Mouse (Mus musculus) ES-Bruce4 (cell line): Measurements from ENCODE around the gene Slc22a6. TPM values are rescaled to one million over a fixed set of nuclear protein-coding genes. Genes with fewer than 3 reads are reported as not detected.
A peak's percentile ranks its signal among the peaks of the same experiment; 100 is the strongest.

ENCODE experiments used
- H3K27ac ChIP-seq: 2 replicates; pipeline ENCODE4 v1.5.1; 2012; ENCODE audit warnings: low read length, inconsistent platforms; ENCODE audit not compliant: insufficient read depth
- H3K27me3 ChIP-seq: 2 replicates; pipeline ENCODE4 v1.6.1; 2012; ENCODE audit warnings: mild to moderate bottlenecking, low read length, inconsistent platforms; ENCODE audit not compliant: control insufficient read depth, poor library complexity, insufficient read depth, severe bottlenecking
- H3K36me3 ChIP-seq: 2 replicates; pipeline ENCODE4 v1.6.1; 2012; ENCODE audit warnings: inconsistent platforms, mild to moderate bottlenecking, low read length, moderate library complexity; ENCODE audit not compliant: control insufficient read depth, poor library complexity, insufficient read depth, severe bottlenecking
- H3K4me1 ChIP-seq: one replicate; pipeline ENCODE4 v1.8.1; 2011; ENCODE audit warnings: low read length; ENCODE audit not compliant: control insufficient read depth, insufficient read depth
- H3K4me3 ChIP-seq: 2 replicates; pipeline ENCODE4 v1.5.1; 2011; ENCODE audit warnings: low read depth, mild to moderate bottlenecking, low read length
- H3K9ac ChIP-seq: 2 replicates; pipeline ENCODE4 v1.6.1; 2012; ENCODE audit warnings: low read depth, mild to moderate bottlenecking, inconsistent platforms; ENCODE audit not compliant: poor library complexity, severe bottlenecking
- H3K9me3 ChIP-seq: replicated peaks from 2 replicates; pipeline ENCODE4 v1.6.1; 2012; ENCODE audit warnings: mild to moderate bottlenecking, low read length, inconsistent platforms; ENCODE audit not compliant: control insufficient read depth, poor library complexity, insufficient read depth, severe bottlenecking
- CTCF ChIP-seq: IDR thresholded peaks from one replicate; pipeline ENCODE4 v1.8.1; 2011; ENCODE audit warnings: low read depth, low read length
- EP300 ChIP-seq: IDR thresholded peaks from 2 replicates; pipeline ENCODE4 v1.6.1; 2011; ENCODE audit warnings: low read depth, low read length; ENCODE audit not compliant: insufficient read depth
- POLR2A ChIP-seq: IDR thresholded peaks from one replicate; pipeline ENCODE4 v1.8.1; 2011; ENCODE audit warnings: low read length; ENCODE audit not compliant: insufficient read depth
- polyA plus RNA-seq: library from polyadenylated mRNA; stranded (reverse); fragments of >200 nt; gene quantifications from 2 replicates; pipeline ENCODE4 v1.2.4, GENCODE M21; 2011; ENCODE audit warnings: low read depth; ENCODE audit not compliant: missing spikeins, insufficient read depth, insufficient read length

Gene Slc22a6
- polyA plus RNA-seq, 1 experiment = not detected

DNA sequence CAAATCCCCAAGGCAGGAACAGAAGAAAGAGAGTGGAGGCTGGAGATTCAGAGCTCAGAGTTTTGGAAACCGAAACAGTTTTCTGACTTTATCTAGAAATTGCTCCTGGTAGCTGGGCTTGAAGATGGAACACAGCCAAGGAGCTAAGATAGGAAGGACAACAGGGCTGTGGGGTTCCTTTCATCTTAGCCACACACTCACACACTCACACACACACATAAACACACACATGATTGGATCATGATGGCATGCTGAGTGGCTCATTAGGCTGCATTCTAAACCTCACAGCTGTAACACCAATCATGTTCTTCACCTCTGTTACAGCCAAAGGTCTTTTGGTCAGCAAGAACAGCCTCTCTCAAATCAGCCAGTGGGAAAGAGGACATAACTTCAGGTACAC is 14.2 kb downstream of the Slc22a6 start:
- Histone ChIP-seq H3K36me3 (no peaks in the 10 kb centered on the region), H3K4me1 (no peaks in the 10 kb centered on the region), H3K27me3 (no peaks in the 10 kb centered on the region), H3K27ac (no peak overlapping the region), H3K4me3 (no peak overlapping the region), H3K9ac (no peak overlapping the region), H3K9me3 (no peaks in the 10 kb centered on the region; the same call in 1 of the 2 replicates)
- TF ChIP-seq EP300 (no peak), POLR2A (no peak), CTCF (no peak)

DNA sequence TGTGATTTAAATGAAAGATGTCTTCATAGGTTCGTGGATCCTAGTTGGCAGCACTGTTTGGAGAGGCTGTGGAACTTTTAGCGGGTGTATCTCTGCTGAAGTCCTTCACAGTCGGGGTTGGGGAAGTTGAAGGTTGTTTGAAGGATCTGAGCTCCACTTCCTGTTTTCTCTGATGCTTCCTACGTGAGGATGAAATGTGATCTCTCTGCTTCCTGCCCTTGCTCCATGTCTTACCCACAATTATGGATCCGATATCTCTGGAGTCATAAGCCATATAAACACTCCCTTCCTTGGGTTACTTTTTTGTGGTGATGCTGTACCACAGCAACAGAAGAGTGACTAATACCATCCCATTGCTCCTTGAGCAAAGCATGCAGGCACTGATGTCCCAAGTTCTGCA is 24.2 kb downstream of the Slc22a6 start:
- H3K4me1 ChIP-seq = no peaks in the 10 kb centered on the region
- no peak for TF ChIP-seq CTCF
- TF ChIP-seq POLR2A = no peak
- TF ChIP-seq EP300 = no peak
- no peaks in the 10 kb centered on the region for H3K36me3 ChIP-seq
- H3K27me3 ChIP-seq = no peaks in the 10 kb centered on the region; the same call in 1 of the 2 replicates
- H3K27ac ChIP-seq = no peak overlapping the region
- no peak overlapping the region for H3K9ac ChIP-seq
- no peaks in the 10 kb centered on the region for H3K9me3 ChIP-seq
- H3K4me3 ChIP-seq = no peak overlapping the region

DNA sequence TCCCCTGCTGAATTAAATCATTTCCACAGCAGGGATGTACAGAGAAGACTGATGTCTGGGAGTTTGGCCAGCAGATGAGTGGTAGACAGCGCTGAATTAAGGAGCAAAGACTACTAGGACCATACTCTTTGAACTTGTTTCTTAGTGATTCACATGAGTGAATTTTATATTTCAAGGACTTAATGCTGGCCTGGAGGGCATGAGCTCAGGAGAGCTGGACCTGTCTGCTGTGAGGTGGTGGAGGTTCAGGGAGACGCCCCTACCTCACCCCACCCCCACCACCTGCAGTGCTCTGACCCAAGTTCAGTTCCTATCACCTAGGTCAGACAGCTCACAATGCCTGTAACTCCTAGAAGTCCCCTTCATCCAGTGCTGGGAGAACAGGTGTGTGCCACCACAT is 28.6 kb downstream of the Slc22a6 start:
- Histone ChIP-seq H3K9me3 (no peaks in the 10 kb centered on the region), H3K4me1 (no peaks in the 10 kb centered on the region), H3K27ac (no peak overlapping the region), H3K27me3 (no peaks in the 10 kb centered on the region), H3K9ac (no peak overlapping the region), H3K4me3 (no peak overlapping the region), H3K36me3 (no peaks in the 10 kb centered on the region)
- TF ChIP-seq POLR2A = no peak
- TF ChIP-seq EP300 = no peak
- no peak for TF ChIP-seq CTCF

DNA sequence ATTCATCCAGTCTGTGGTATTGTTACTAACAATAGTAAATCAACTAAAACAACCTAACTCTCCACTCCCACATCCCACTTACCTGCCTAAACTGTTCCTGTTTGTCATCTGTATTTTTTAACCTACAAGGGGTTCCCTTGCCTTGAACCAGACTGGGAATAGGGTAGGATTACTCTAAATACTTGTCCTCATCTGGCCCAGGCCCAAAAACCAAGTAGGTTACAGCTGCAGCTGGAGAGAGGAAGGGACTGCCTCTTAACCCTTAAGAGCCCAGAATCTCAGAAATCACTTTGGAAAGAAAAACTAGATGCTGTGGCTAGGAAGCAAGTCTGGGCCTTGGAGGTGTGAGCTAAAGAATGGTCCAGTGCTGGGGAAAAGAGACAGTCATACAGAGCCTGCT is 38.0 kb downstream of the Slc22a6 start:
- H3K27ac ChIP-seq = no peak overlapping the region
- H3K36me3 ChIP-seq = no peaks in the 10 kb centered on the region
- no peaks in the 10 kb centered on the region for H3K4me1 ChIP-seq
- H3K9me3 ChIP-seq = no peaks in the 10 kb centered on the region
- H3K27me3 ChIP-seq = no peaks in the 10 kb centered on the region
- H3K4me3 ChIP-seq = no peak overlapping the region
- no peak overlapping the region for H3K9ac ChIP-seq
- no peak for TF ChIP-seq CTCF
- TF ChIP-seq EP300 = no peak
- TF ChIP-seq POLR2A = no peak

DNA sequence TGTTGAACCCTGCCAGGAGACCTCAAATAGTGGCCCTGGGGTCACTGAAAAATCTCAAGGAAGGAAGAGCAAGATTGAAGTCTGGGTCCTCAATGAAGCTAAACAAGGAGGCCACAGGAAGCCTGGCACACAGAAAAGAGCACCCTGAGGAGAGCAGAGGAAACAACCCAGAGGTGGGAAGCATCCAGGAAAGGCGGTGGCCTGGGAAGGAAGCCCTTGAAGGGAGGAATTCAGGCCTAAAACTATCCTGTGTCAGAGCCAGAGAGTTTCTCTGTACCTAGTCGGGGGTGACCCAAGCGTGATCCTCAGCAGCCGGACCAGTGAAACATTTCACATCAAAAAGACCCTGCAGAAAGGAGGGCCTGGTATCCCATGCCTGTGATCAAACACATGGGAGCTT is 38.5 kb downstream of the Slc22a6 start:
- no peak for TF ChIP-seq EP300
- no peak for TF ChIP-seq POLR2A
- TF ChIP-seq CTCF = no peak
- H3K36me3 ChIP-seq = no peaks in the 10 kb centered on the region
- H3K9ac ChIP-seq = no peak overlapping the region
- H3K27me3 ChIP-seq = no peaks in the 10 kb centered on the region
- H3K9me3 ChIP-seq = no peaks in the 10 kb centered on the region
- H3K4me1 ChIP-seq = no peaks in the 10 kb centered on the region
- no peak overlapping the region for H3K27ac ChIP-seq
- no peak overlapping the region for H3K4me3 ChIP-seq

GRCm38 (mm10) chr19:8661821-8662307 is 44.0 kb downstream of the Slc22a6 start:
- no peak for TF ChIP-seq EP300
- TF ChIP-seq CTCF = no peak
- TF ChIP-seq POLR2A = no peak
- Histone ChIP-seq H3K4me1 (no peaks in the 10 kb centered on the region), H3K36me3 (no peaks in the 10 kb centered on the region), H3K27ac (no peak overlapping the region), H3K9ac (0 out of 2 replicates have a peak overlapping the region, but pooled peaks have one; percentile 7), H3K4me3 (peak overlapping the region; percentile 28), H3K9me3 (no peaks in the 10 kb centered on the region), H3K27me3 (no peaks in the 10 kb centered on the region)
